Mouse (Mus musculus): ENCODE results near the gene Fkbp5. TPM values are rescaled to one million over a fixed set of nuclear protein-coding genes. Genes with fewer than 3 reads are reported as not detected.

Fkbp5 gene
- polyA plus RNA-seq, 1 experiment from 2014 or later: 29.0 TPM

DNA sequence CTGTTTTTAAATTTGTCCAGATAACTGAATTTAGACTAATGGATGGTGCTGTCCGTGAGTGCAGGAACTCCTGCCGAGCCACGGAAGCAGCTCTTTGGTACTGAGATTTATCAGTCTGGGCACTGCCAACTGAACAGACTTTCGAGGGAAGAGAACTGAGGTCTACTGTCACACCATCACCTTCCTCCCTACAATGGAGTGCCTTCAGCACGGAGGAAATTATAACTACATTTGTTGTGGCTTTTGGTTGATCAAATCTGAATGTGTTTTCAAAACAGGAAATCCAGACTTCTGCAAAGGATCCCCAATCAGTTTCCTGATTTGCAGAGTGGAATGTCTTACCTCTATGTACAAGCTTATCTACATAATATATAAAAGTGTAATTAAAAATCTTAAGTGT is 99.6 kb downstream of the Fkbp5 start:
- 70% methylated on average over 5 of the region's 5 CpGs for WGBS (ENCODE audit: insufficient replicate concordance)
- no peak overlapping the region for H3K9ac ChIP-seq (replicated peaks)
- no peak overlapping the region for H3K4me3 ChIP-seq (ENCODE audit: low read depth, low read length)
- DNase-seq (no peak), ATAC-seq (no peak)
- no peak overlapping the region for H3K27ac ChIP-seq (ENCODE audit: low read depth)
- no peaks in the 10 kb centered on the region for H3K9me3 ChIP-seq (ENCODE audit: low read length)
- no peak for TF ChIP-seq CTCF (IDR thresholded peaks at IDR 0.05; ENCODE audit: low read depth)
- no peak for TF ChIP-seq EP300 (IDR thresholded peaks at IDR 0.05; ENCODE audit: low read depth)
- H3K36me3 ChIP-seq (replicated peaks; ENCODE audit: insufficient read depth, low read length): peaks cover 44% of the 10 kb centered on the region
- no peaks in the 10 kb centered on the region for H3K27me3 ChIP-seq (ENCODE audit: insufficient read depth, low read length)
- no peaks in the 10 kb centered on the region; the same call in 1 of the 2 replicates for H3K4me1 ChIP-seq (ENCODE audit: insufficient read depth)
- H3K4me2 ChIP-seq (ENCODE audit: low read depth, low read length): no peak overlapping the region

DNA sequence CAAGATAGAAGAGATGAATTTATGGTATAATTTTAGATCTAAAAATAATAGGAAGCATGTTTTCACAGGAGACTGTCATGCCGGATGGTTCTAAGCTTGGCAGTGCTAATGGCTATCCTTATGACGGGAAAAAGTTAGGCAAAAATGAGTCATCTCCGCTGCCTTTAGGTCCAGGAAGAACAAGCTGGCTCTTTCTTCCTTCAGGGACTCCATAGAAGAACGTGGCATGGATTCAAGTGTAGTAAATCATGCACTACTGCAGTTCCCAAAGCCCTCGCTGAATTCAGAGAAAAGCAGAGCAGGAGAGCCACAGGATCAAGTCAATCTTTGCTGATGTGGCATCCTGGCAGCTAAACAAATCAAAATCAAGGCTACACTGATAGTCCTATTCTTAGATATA is 102.1 kb downstream of the Fkbp5 start:
- peaks cover 49% of the 10 kb centered on the region for H3K36me3 ChIP-seq (replicated peaks; ENCODE audit: insufficient read depth, low read length)
- H3K4me3 ChIP-seq (ENCODE audit: low read depth, low read length): no peak overlapping the region
- H3K9me3 ChIP-seq (ENCODE audit: low read length): no peaks in the 10 kb centered on the region
- 80% methylated on average over 5 of the region's 5 CpGs for WGBS (ENCODE audit: insufficient replicate concordance)
- no peak overlapping the region for H3K4me2 ChIP-seq (ENCODE audit: low read depth, low read length)
- no peak overlapping the region for H3K27ac ChIP-seq (ENCODE audit: low read depth)
- no peak overlapping the region for H3K9ac ChIP-seq (replicated peaks)
- no peak for DNase-seq
- H3K4me1 ChIP-seq (ENCODE audit: insufficient read depth): no peaks in the 10 kb centered on the region
- no peak for ATAC-seq
- H3K27me3 ChIP-seq (ENCODE audit: insufficient read depth, low read length): no peaks in the 10 kb centered on the region
- TF ChIP-seq EP300 (IDR thresholded peaks at IDR 0.05; ENCODE audit: low read depth): peak; percentile 44; the same call in 1 of the 2 replicates
- no peak for TF ChIP-seq CTCF (IDR thresholded peaks at IDR 0.05; ENCODE audit: low read depth)

DNA sequence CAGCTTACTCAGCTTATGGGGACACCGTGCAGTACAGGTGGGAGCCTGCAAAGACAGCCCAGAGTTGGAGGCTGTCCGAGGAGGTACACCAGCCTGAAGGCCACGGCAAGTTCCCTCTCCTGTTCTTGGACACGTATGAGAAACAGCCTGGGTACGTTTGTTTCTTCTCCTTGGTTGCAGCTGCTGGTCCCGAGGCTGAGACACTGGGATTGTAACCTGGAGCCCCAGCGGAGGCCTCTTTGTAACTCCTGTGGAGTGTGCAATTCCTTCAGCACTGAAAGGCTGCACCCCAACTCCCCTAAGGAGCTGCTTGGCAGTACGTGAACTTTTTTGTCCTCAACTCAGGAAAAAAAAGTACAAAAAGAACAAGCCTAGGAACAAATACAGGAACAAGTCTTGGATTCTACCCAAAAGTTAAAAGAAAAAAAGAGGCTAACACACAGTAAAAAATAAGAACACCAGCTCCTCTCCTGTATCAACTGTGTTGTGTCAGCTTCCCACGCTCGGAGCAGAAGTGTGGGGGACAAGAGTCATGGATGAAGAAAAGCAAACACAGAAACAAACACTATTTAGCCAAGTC is 105.9 kb downstream of the Fkbp5 start:
- WGBS (ENCODE audit: insufficient replicate concordance): 82% methylated on average over 10 of the region's 10 CpGs
- Histone ChIP-seq H3K4me3 (ENCODE audit: low read depth, low read length) (no peak overlapping the region), H3K9me3 (ENCODE audit: low read length) (no peaks in the 10 kb centered on the region), H3K27ac (ENCODE audit: low read depth) (no peak overlapping the region), H3K36me3 (replicated peaks; ENCODE audit: insufficient read depth, low read length) (peaks cover 52% of the 10 kb centered on the region), H3K9ac (replicated peaks) (no peak overlapping the region), H3K27me3 (ENCODE audit: insufficient read depth, low read length) (no peaks in the 10 kb centered on the region), H3K4me2 (ENCODE audit: low read depth, low read length) (no peak overlapping the region), H3K4me1 (ENCODE audit: insufficient read depth) (no peaks in the 10 kb centered on the region)
- ATAC-seq (no peak), DNase-seq (no peak)
- TF ChIP-seq EP300 (IDR thresholded peaks at IDR 0.05; ENCODE audit: low read depth): no peak
- TF ChIP-seq CTCF (IDR thresholded peaks at IDR 0.05; ENCODE audit: low read depth): no peak

DNA sequence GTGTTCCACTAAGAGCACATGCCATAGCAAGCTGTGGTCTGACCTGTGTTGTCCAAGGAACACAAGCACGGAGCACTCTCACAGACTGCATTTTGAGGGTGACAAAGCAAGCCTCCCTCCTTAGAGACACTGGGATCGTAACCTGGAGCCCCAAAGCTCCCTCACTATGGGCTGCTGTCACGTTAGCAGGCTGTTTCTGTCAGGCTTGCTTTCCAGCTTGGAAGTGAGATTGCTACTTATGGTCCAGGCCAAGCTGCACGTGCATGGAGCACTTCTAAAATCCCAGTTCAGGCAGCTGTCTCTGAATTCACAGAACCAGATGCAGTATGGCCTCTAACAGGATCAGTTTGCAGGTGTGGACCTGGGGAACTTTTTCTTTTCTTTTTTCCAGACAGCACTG is 106.6 kb downstream of the Fkbp5 start:
- ATAC-seq (no peak), DNase-seq (no peak)
- Histone ChIP-seq H3K27me3 (ENCODE audit: insufficient read depth, low read length) (no peaks in the 10 kb centered on the region), H3K36me3 (replicated peaks; ENCODE audit: insufficient read depth, low read length) (peaks cover 58% of the 10 kb centered on the region), H3K4me3 (ENCODE audit: low read depth, low read length) (no peak overlapping the region), H3K4me1 (ENCODE audit: insufficient read depth) (no peaks in the 10 kb centered on the region), H3K27ac (ENCODE audit: low read depth) (no peak overlapping the region), H3K9me3 (ENCODE audit: low read length) (no peaks in the 10 kb centered on the region), H3K4me2 (ENCODE audit: low read depth, low read length) (no peak overlapping the region), H3K9ac (replicated peaks) (no peak overlapping the region)
- TF ChIP-seq CTCF (IDR thresholded peaks at IDR 0.05; ENCODE audit: low read depth) (no peak), EP300 (IDR thresholded peaks at IDR 0.05; ENCODE audit: low read depth) (no peak)
- WGBS (ENCODE audit: insufficient replicate concordance): 89% methylated on average over 4 of the region's 4 CpGs

DNA sequence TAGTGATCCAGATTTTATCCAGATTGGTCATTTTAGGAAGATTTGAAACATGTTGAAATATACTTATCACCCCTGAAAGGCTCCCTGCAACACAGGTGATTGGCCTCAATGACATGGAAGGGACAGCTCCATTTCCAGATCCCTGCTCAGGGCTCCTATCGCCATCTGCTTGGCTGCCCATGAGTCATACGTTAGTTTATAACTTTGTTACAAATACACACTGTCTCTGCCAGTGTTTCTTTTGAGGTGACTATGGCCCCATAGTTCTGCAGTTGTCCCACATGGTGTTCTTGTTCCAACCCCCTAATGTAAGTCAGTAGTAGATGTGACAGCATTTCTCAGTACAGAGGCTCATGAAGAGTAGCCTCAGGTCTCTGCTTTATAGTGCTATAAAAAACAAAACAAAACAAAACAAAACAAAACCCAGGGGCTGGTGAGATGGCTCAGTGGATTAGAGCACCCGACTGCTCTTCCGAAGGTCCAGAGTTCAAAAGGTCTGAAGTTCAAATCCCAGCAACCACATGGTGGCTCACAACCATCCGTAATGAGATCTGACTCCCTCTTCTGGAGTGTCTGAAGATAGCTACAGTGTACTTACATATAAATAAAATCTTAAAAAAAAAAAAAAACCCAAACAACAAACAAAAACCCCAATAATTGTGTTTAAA is 108.9 kb downstream of the Fkbp5 start:
- DNase-seq (no peak), ATAC-seq (peak; percentile 64)
- H3K27ac ChIP-seq (ENCODE audit: low read depth): peak overlapping the region; percentile 85
- peaks cover 53% of the 10 kb centered on the region for H3K36me3 ChIP-seq (replicated peaks; ENCODE audit: insufficient read depth, low read length)
- no peaks in the 10 kb centered on the region for H3K27me3 ChIP-seq (ENCODE audit: insufficient read depth, low read length)
- TF ChIP-seq EP300 (IDR thresholded peaks at IDR 0.05; ENCODE audit: low read depth): no peak
- no peak for TF ChIP-seq CTCF (IDR thresholded peaks at IDR 0.05; ENCODE audit: low read depth)
- 60% methylated on average over 5 of the region's 5 CpGs for WGBS (ENCODE audit: insufficient replicate concordance)
- H3K9ac ChIP-seq (replicated peaks): no peak overlapping the region
- no peaks in the 10 kb centered on the region for H3K9me3 ChIP-seq (ENCODE audit: low read length)
- no peaks in the 10 kb centered on the region for H3K4me1 ChIP-seq (ENCODE audit: insufficient read depth)
- H3K4me3 ChIP-seq (ENCODE audit: low read depth, low read length): no peak overlapping the region
- H3K4me2 ChIP-seq (ENCODE audit: low read depth, low read length): 0 out of 2 replicates have a peak overlapping the region, but pooled peaks have one; percentile 13

DNA sequence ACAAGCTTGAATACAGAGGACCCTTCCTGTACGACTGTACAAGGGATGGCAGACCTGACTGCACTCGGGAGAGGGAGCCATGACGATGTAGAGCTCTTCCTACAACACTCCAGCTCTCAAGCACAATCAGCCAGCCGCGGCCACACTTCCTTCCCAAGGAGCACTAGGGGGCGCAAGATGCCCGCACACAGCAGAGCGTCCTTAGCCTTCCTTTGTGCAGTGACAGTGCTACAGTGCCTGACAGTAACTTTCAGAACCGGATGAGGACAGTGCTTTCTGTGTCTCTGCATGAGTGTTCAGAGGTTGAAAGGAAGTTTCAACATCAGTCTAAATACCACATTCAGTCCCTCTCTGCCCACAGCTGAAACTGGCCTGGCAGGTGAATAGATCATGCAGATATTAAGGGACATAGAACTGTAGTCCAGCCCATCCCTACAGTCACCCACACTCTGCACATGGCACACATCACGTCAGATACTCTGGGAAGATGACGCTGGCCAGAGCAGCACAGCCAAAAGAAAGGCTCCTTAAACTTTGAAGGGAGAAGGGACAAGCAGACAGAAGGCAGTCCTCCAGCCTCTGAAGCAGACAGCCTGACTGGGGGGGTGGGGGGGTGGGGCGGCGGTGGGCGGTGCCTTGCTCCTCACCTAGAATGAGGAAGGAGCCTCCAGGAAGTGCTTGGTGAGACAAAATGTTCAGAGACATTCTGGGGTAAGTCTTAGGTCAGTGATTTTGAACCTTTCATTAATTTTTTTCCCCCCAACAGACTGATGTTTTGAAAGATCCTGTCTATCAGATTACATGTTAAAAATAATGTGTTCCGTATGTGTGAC is 109.7 kb downstream of the Fkbp5 start:
- ATAC-seq (peak; percentile 65), DNase-seq (peak; percentile 80)
- Histone ChIP-seq H3K9ac (replicated peaks) (no peak overlapping the region), H3K9me3 (ENCODE audit: low read length) (no peaks in the 10 kb centered on the region), H3K27ac (ENCODE audit: low read depth) (peak overlapping the region; percentile 85), H3K4me2 (ENCODE audit: low read depth, low read length) (no peak overlapping the region), H3K4me3 (ENCODE audit: low read depth, low read length) (no peak overlapping the region), H3K27me3 (ENCODE audit: insufficient read depth, low read length) (no peaks in the 10 kb centered on the region), H3K4me1 (ENCODE audit: insufficient read depth) (no peaks in the 10 kb centered on the region), H3K36me3 (replicated peaks; ENCODE audit: insufficient read depth, low read length) (peaks cover 58% of the 10 kb centered on the region)
- TF ChIP-seq CTCF (IDR thresholded peaks at IDR 0.05; ENCODE audit: low read depth) (peak; percentile 95), EP300 (IDR thresholded peaks at IDR 0.05; ENCODE audit: low read depth) (no peak)
- 20% methylated on average over 15 of the region's 15 CpGs for WGBS (ENCODE audit: insufficient replicate concordance)
